Mouse (Mus musculus) limb, embryonic 12.5 days (tissue): ENCODE data around the gene Aqp12. TPM values are rescaled to one million over a fixed set of nuclear protein-coding genes. Genes with fewer than 3 reads are reported as not detected.

Experiments
- polyA plus RNA-seq: library from polyadenylated mRNA; unstranded; fragments of >200 nt; fragmentation: Nextera tagmentation; extraction: Ambion mirVana; gene quantifications from 2 replicates; pipeline ENCODE4 v1.2.1, GENCODE M21; 2016

Aqp12 gene
- polyA plus RNA-seq, 1 experiment from 2014 or later = not detected

Other genes starting within 250 kb of the Aqp12 start
- 82.2 and 87.9 TPM in 2 replicates for gene Gpc1, start 174.7 kb upstream of the Aqp12 start, polyA plus RNA-seq
- 0.40 and 0.55 TPM in 2 replicates for gene Ankmy1, start 103.4 kb upstream of the Aqp12 start, polyA plus RNA-seq
- 9.6 and 10.8 TPM in 2 replicates for gene Dusp28, start 99.4 kb upstream of the Aqp12 start, polyA plus RNA-seq
- 37.9 and 38.1 TPM in 2 replicates for gene Rnpepl1, start 95.6 kb upstream of the Aqp12 start, polyA plus RNA-seq
- 39.6 and 40.2 TPM in 2 replicates for gene Capn10, start 72.0 kb upstream of the Aqp12 start, polyA plus RNA-seq
- 0.08 and 0.20 TPM in 2 replicates for gene Gpr35, start 55.5 kb upstream of the Aqp12 start, polyA plus RNA-seq
- gene Kif1a, start 95.6 kb downstream of the Aqp12 start, polyA plus RNA-seq = 10.3 and 12.4 TPM in 2 replicates
- gene Agxt, start 128.9 kb downstream of the Aqp12 start, polyA plus RNA-seq = not detected in 2 replicates
- gene 2310007B03Rik, start 154.6 kb downstream of the Aqp12 start, polyA plus RNA-seq = 0.10 and 0.18 TPM in 2 replicates
- gene Crocc2, start 162.4 kb downstream of the Aqp12 start, polyA plus RNA-seq = 0.27 and 0.33 TPM in 2 replicates
- 39.5 and 45.7 TPM in 2 replicates for gene Sned1, start 229.5 kb downstream of the Aqp12 start, polyA plus RNA-seq